Mouse (Mus musculus) liver, embryonic 14.5 days (tissue): ENCODE results near the gene Cpped1. TPM values are rescaled to one million over a fixed set of nuclear protein-coding genes. Genes with fewer than 3 reads are reported as not detected.

Experiments
- ATAC-seq: fragments of 200-750 bp; cut with Nextera tagmentation; 2 replicates; pipeline ENCODE4 v1.8.0; 2017; ENCODE audit warnings: moderate number of reproducible peaks, mild to moderate bottlenecking, moderate library complexity; ENCODE audit not compliant: insufficient read depth
- DNase-seq, 3 experiments: peaks; one replicate each; pipeline ENCODE4 v3.0.0-alpha.2; 2012 to 2013; ENCODE audit warnings: low read depth in 3 of 3, low spot score in 3 of 3
- H3K27ac ChIP-seq: fragments of 300-500 bp; sonication (generic); 2 replicates; pipeline ENCODE4 v1.5.1; 2014; ENCODE audit warnings: moderate library complexity, mild to moderate bottlenecking, control low read depth, inconsistent platforms
- H3K27me3 ChIP-seq: fragments of 300-500 bp; sonication (generic); 2 replicates; pipeline ENCODE4 v1.6.1; 2014; ENCODE audit warnings: mild to moderate bottlenecking, low read length, moderate library complexity; ENCODE audit not compliant: control insufficient read depth, insufficient read depth
- H3K36me3 ChIP-seq: fragments of 300-500 bp; sonication (generic); replicated peaks from 2 replicates; pipeline ENCODE4 v1.6.1; 2014; ENCODE audit warnings: low read depth; ENCODE audit not compliant: control insufficient read depth, insufficient read depth
- H3K4me1 ChIP-seq, 2 experiments: fragments of 200-500 bp in 1 of 2; fragments of 300-500 bp in 1 of 2; sonication (generic) in 1 of 2; replicated peaks; 2 replicates each; pipeline ENCODE4 v1.6.1; 2012 to 2014; ENCODE audit warnings: antibody characterized with exemption in 1 of 2, inconsistent platforms in 1 of 2, low read length in 1 of 2; ENCODE audit not compliant: control insufficient read depth in 2 of 2, insufficient read depth in 2 of 2
- H3K4me2 ChIP-seq: fragments of 300-500 bp; sonication (generic); 2 replicates; pipeline ENCODE4 v1.6.1; 2014; ENCODE audit warnings: low read depth, mild to moderate bottlenecking, control low read depth, moderate library complexity
- H3K4me3 ChIP-seq, 2 experiments: fragments of 200-500 bp in 1 of 2; fragments of 300-500 bp in 1 of 2; sonication (generic) in 1 of 2; 2 replicates each; pipeline ENCODE4 v1.5.1; 2012 to 2014; ENCODE audit warnings: low read depth in 2 of 2, low read length in 2 of 2, mild to moderate bottlenecking in 2 of 2, control low read depth in 1 of 2, inconsistent platforms in 1 of 2, moderate library complexity in 1 of 2; ENCODE audit not compliant: insufficient read depth in 1 of 2
- H3K9ac ChIP-seq: fragments of 300-500 bp; sonication (generic); replicated peaks from 2 replicates; pipeline ENCODE4 v1.6.1; 2014; ENCODE audit warnings: mild to moderate bottlenecking, control low read depth, moderate library complexity
- H3K9me3 ChIP-seq: fragments of 300-500 bp; sonication (generic); 2 replicates; pipeline ENCODE4 v1.6.1; 2016; ENCODE audit warnings: low read length, mixed read lengths; ENCODE audit not compliant: control insufficient read depth
- CTCF ChIP-seq: IDR thresholded peaks from 2 replicates; pipeline ENCODE4 v1.5.1; 2016; ENCODE audit warnings: antibody characterized with exemption, low read depth, control low read depth
- EP300 ChIP-seq: IDR thresholded peaks from 2 replicates; pipeline ENCODE4 v1.6.1; 2016; ENCODE audit warnings: antibody characterized with exemption, low read depth
- WGBS: fragments of 180-500 bp; shearing (Covaris S2); extraction: QIAGEN DNeasy Blood & Tissue Kit; methylation state at CpG from one replicate; pipeline ENCODE4 v1.1.7; 2014; ENCODE audit not compliant: insufficient replicate concordance; 5-methylcytosine and 5-hydroxymethylcytosine counted together
- polyA plus RNA-seq, 2 experiments: library from polyadenylated mRNA; depleted of rRNA in 1 of 2; stranded (reverse) in 1 of 2; unstranded in 1 of 2; fragments of >200 nt; fragmentation: Nextera tagmentation in 1 of 2; extraction: Ambion mirVana in 1 of 2; gene quantifications; 2 replicates each; pipeline versions ENCODE4 v1.2.1 to v1.2.3; 2012 to 2014

The Cpped1 gene
- polyA plus RNA-seq, 2 experiments, result 6.1 to 13.0 TPM

- H3K4me1 ChIP-seq, result 0 out of 4 replicates have a peak, but pooled peaks cover 0 to 2% of the 10 kb centered on the region in 2 experiments
- H3K27ac ChIP-seq, result no peak overlapping the region
- ATAC-seq (no peak), DNase-seq (no peak)
- H3K4me2 ChIP-seq, result no peak overlapping the region
- 70% methylated on average over 5 of the region's 5 CpGs for WGBS
- H3K27me3 ChIP-seq, result no peaks in the 10 kb centered on the region
- no peak overlapping the region for H3K4me3 ChIP-seq
- no peaks in the 10 kb centered on the region for H3K9me3 ChIP-seq
- TF ChIP-seq EP300 (no peak), CTCF (no peak)
- no peak overlapping the region for H3K9ac ChIP-seq
- H3K36me3 ChIP-seq, result no peaks in the 10 kb centered on the region
Observed at GRCm38 (mm10) chr16:11896411-11896810, 12.8 kb downstream of the Cpped1 start.

GRCm38 (mm10) chr16:11894877-11895276, 14.4 kb downstream of the Cpped1 start:
- 68% methylated on average over 3 of the region's 3 CpGs for WGBS
- ATAC-seq (no peak), DNase-seq (no peak)
- no peak for TF ChIP-seq CTCF
- no peak for TF ChIP-seq EP300
- Histone ChIP-seq H3K36me3 (no peaks in the 10 kb centered on the region), H3K9me3 (no peaks in the 10 kb centered on the region), H3K27me3 (no peaks in the 10 kb centered on the region), H3K4me3 (no peak overlapping the region), H3K9ac (no peak overlapping the region), H3K4me2 (no peak overlapping the region), H3K27ac (no peak overlapping the region), H3K4me1 (0 out of 4 replicates have a peak, but pooled peaks cover 0 to 2% of the 10 kb centered on the region in 2 experiments)

GRCm38 (mm10) chr16:11890186-11890585, 19.1 kb downstream of the Cpped1 start:
- Histone ChIP-seq H3K27ac (no peak overlapping the region), H3K4me3 (no peak overlapping the region), H3K9ac (no peak overlapping the region), H3K27me3 (no peaks in the 10 kb centered on the region), H3K36me3 (no peaks in the 10 kb centered on the region; the same call in 1 of the 2 replicates), H3K4me1 (no peaks in the 10 kb centered on the region), H3K4me2 (no peak overlapping the region), H3K9me3 (no peaks in the 10 kb centered on the region)
- 75% methylated on average over 3 of the region's 3 CpGs for WGBS
- no peak for ATAC-seq
- no peak for DNase-seq
- no peak for TF ChIP-seq EP300
- no peak for TF ChIP-seq CTCF

GRCm38 (mm10) chr16:11889741-11890140, 19.5 kb downstream of the Cpped1 start:
- WGBS, result 63% methylated on average over 3 of the region's 3 CpGs
- TF ChIP-seq EP300, result no peak
- TF ChIP-seq CTCF, result no peak
- Histone ChIP-seq H3K27me3 (no peaks in the 10 kb centered on the region), H3K4me1 (no peaks in the 10 kb centered on the region), H3K4me3 (no peak overlapping the region), H3K4me2 (no peak overlapping the region), H3K9ac (no peak overlapping the region), H3K36me3 (no peaks in the 10 kb centered on the region; the same call in 1 of the 2 replicates), H3K9me3 (no peaks in the 10 kb centered on the region), H3K27ac (no peak overlapping the region)
- no peak for ATAC-seq
- DNase-seq, result no peak

GRCm38 (mm10) chr16:11881795-11882194, 27.4 kb downstream of the Cpped1 start:
- 64% methylated on average over 6 of the region's 6 CpGs for WGBS
- Histone ChIP-seq H3K36me3 (no peaks in the 10 kb centered on the region; the same call in 1 of the 2 replicates), H3K9ac (no peak overlapping the region), H3K27ac (no peak overlapping the region), H3K27me3 (no peaks in the 10 kb centered on the region), H3K4me1 (no peaks in the 10 kb centered on the region), H3K4me2 (no peak overlapping the region), H3K9me3 (no peaks in the 10 kb centered on the region), H3K4me3 (no peak overlapping the region)
- TF ChIP-seq CTCF (no peak), EP300 (no peak)
- DNase-seq (no peak), ATAC-seq (no peak)
